Mouse (Mus musculus) C2C12 (cell line): ENCODE measurements around the gene Il20rb.

ENCODE experiments used
- CTCF ChIP-seq: IDR thresholded peaks from one replicate; pipeline ENCODE4 v1.5.1; 2011; ENCODE audit not compliant: control insufficient read depth, insufficient read depth, insufficient read length
- MAX ChIP-seq: IDR thresholded peaks from one replicate; pipeline ENCODE4 v1.6.1; 2011; ENCODE audit warnings: mild to moderate bottlenecking, control low read depth
- MYOG ChIP-seq: IDR thresholded peaks from one replicate; pipeline ENCODE4 v1.6.1; 2011; ENCODE audit not compliant: control insufficient read depth, insufficient read length; ENCODE audit errors: extremely low read depth

GRCm38 (mm10) chr9:100470936-100471604, 15.5 kb downstream of the Il20rb start:
- no peak for TF ChIP-seq CTCF
- TF ChIP-seq MAX = no peak
- TF ChIP-seq MYOG = no peak
